Mouse (Mus musculus) adrenal gland, adult 8-10 months (tissue): ENCODE results near the gene Nek6. TPM values are rescaled to one million over a fixed set of nuclear protein-coding genes. Genes with fewer than 3 reads are reported as not detected.

Experiments used
- DNase-seq: peaks from one replicate; pipeline ENCODE4 v3.0.0; 2022
- total RNA-seq, 4 experiments: library from RNA; stranded (reverse); gene quantifications; 2 replicates each; pipeline ENCODE4 v1.2.4; 2022

The Nek6 gene
- total RNA-seq, 4 experiments from 2014 or later = 9.3 to 27.3 (median 18.6) TPM

DNA sequence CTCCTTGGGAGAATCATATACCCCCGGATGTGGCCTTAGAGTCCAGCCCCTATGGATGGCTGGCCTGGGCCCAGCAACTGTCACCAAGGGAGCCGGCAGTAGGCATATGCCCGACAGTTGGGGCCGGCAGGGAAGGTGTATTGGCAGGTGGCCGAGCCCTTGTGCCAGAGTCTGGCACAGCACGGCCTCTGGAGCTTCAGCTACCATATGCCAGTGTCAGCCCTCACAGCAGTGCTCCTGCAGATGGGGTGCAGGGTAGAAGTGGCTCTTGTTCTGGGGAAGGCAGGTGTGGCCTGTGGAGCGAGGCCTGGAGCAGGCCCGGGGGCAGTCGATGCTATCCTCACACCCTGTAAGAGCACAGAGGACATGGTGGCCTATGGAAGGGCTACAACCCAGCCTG is 28.2 kb downstream of the Nek6 start:
- DNase-seq = no peak

GRCm38 (mm10) chr2:38540666-38541065 is 29.2 kb downstream of the Nek6 start:
- no peak for DNase-seq

DNA sequence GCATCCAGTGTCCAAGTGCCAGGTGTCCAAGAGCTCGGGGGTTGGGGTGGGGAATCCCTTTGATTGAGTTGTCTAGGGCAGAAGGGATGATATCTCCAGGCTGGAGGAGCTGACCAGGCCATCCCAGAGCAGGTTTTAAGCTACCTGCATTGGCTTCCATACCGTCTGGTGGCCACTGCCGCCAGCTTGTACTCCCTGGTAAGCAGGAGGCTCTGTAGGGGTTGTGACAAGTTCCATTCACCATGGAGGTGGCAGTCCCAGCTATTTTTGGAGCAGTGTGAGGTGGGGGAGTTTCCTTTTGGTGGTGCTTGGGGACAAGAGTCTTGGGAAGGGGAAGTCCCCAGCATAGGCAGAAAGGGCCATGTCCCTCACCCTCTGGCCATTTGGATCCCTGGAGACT is 29.7 kb downstream of the Nek6 start:
- no peak for DNase-seq

GRCm38 (mm10) chr2:38541570-38541969 is 30.1 kb downstream of the Nek6 start:
- no peak for DNase-seq

DNA sequence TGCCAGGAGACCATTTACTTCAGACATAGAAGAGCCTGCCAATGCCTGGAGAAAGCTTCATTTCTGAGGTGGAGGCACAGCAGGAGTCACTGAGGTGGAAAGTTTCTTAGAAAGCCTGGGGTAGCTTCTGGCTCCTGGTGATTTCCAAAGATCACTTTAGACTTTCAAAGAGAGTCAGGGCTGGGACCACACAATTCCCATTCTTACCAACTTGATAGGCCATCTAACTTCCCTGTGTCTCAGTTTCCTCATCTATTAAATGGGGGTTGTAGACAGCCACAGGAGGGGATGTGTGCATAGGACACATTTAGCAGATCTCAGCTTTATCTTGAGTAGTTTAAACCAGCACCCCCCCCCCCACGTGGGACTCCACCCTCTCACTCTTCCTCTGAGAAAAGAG is 30.9 kb downstream of the Nek6 start:
- no peak for DNase-seq

DNA sequence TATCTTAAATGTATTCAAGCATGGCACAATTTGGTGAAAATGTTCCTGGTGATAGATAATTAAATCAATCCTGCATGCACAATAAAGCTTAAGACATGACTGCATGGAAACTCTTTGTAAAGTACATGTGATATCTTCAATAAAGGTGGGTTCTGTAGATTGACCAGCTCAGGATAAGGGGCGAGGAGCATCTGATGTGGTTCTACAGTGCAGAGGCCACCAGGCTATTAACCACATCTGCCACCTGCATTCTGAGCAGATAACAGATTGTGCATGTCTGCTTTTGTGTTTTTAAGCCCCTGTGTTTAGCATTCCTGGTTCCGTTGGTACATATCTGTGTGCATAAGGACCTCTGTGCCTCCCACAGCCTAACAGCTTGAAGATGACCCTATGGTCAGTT is 31.7 kb downstream of the Nek6 start:
- no peak for DNase-seq

GRCm38 (mm10) chr2:38544341-38544740 is 32.9 kb downstream of the Nek6 start:
- DNase-seq = no peak

DNA sequence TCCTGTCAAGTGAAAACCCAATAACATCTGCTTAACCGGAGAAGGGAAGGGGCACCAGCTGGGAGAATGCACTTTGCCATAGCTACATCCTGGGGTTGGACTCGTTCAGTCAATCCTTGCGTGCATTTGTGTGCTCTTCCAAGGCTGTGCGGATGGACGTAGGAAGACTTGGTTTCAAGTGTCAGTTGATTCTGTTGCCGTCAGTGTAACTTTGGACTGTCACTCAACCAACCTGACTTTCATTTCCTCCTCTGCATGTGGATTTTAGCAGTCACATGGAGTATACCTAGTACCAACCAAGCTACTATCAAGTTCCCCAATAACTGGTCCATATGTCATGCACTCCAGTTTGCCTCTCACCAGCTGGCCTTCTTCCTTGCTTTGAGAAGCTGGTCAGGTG is 33.5 kb downstream of the Nek6 start:
- no peak for DNase-seq

DNA sequence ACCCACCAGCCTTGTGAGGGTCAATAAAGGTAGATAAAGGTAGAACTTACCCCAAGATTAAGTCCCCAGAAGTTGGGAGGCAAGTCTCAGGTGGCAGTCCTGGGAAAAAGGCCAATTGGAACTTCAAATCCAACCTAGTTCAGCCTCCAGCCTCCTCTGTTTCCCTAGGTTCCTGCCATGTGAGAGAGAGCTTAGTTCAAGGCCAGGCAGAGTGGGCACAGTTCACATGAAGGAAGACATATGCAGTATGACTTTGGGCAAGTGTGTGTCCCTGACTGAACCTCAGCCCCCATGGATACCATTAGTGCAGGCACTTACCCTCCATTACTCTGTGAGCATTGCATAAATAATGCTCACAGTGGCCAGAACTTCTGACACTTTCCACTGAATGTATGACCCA is 34.3 kb downstream of the Nek6 start:
- DNase-seq = no peak

GRCm38 (mm10) chr2:38546222-38546621 is 34.8 kb downstream of the Nek6 start:
- DNase-seq = peak; percentile 81

DNA sequence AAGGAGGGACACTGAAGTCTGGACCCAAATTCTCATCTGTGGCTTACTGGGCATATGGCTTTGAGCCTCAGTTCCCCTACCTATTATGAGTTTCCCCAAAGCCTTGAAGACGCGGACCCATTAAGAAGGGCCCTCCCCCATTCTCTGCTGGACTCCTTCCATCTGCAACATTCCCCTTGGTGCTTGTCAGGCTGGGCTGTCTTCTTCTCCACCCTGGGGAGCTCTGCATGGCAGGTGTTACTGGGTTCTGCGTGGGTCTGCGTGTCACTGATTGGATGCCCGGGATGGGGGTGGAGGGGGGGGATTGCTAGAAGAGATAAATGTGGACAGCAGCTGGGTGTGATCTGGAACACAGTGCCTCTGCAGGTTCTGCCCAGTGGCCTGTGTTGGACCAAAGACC is 35.3 kb downstream of the Nek6 start:
- DNase-seq = no peak

GRCm38 (mm10) chr2:38547793-38548517 is 36.5 kb downstream of the Nek6 start:
- no peak for DNase-seq

DNA sequence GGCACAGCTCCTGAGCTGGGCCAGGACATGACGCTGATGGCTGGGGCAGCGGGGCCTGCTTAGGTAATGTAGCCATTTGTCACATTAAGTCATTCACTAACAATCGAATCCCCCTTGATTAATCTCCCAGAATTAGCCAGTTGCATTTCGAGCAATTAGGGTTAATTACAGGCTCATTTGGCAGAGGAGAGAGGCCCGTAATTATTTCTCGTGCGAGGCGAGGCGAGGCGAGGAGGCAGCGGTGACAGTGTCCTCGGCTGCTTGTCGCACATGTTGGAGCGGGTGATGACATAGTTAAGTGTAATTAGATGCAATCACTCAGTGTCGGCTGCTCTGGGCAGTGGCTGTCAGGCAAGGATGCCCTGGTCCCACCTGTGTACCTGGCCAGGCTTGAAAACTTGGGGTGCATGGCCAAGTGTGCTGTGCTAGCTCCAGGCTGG is 40.6 kb downstream of the Nek6 start:
- DNase-seq = no peak

GRCm38 (mm10) chr2:38554226-38554995 is 43.0 kb downstream of the Nek6 start:
- DNase-seq = no peak

DNA sequence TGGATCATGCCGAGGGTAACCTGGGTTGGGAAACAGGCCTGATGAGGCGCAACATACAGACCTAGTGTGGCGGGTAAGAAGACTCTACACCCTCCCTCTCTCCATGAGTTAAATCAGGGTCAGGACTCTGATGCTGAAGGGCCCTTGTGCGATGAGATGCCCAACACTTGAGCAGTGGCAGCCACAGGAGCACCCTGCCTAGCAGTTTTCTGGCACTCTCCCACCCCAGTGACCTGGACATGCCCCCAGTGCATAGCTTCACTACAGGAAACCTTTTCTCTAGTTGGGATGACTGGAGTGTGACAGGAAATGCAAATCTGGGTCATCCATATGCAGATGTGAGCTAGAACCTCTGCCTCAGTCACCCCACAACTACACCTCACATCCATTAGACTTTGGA is 44.2 kb downstream of the Nek6 start:
- DNase-seq = no peak

GRCm38 (mm10) chr2:38556721-38557120 is 45.3 kb downstream of the Nek6 start:
- DNase-seq = no peak

DNA sequence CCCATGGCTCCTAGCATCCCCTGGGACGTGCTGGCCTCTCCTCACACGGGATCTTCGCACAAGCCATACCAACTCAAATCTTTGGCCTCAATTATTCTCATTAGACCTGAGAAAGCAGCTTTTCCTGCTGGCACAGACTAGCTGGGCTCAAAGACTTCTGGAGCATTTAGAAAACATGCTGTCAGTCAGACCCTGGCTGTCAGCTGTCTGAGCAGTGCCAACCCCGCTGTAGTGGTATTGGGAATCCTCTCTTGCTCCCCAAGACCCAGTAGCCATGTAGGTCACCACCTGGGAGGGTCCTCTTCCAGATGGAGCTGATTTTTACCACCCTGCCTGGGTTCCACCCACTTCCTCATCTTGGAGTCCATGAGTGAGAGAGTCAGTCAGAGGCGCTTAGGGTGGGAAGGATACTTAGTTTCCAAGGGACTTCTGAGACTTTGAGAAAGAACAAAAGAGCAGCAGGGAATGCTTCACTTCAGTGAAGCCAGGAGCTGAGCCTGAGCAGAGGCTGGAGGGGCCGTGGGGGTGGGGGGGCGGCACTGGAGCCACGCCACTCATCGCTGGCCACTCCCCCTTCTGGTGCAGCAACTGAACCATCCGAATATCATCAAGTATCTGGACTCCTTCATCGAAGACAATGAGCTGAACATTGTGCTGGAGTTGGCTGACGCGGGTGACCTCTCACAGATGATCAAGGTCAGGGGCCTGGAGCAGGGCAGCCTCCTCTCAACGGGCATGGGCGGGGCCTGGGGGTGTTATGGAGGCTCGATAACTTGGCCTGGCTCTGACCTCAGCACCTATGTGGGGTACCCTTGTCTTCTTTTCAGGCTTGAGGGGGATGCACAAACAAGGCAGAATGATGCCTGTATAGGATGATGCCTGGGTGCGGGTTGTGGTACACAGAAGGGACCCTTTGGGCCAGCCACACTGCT is 49.1 kb downstream of the Nek6 start:
- no peak for DNase-seq

GRCm38 (mm10) chr2:38562596-38562995 is 51.2 kb downstream of the Nek6 start:
- DNase-seq = no peak

DNA sequence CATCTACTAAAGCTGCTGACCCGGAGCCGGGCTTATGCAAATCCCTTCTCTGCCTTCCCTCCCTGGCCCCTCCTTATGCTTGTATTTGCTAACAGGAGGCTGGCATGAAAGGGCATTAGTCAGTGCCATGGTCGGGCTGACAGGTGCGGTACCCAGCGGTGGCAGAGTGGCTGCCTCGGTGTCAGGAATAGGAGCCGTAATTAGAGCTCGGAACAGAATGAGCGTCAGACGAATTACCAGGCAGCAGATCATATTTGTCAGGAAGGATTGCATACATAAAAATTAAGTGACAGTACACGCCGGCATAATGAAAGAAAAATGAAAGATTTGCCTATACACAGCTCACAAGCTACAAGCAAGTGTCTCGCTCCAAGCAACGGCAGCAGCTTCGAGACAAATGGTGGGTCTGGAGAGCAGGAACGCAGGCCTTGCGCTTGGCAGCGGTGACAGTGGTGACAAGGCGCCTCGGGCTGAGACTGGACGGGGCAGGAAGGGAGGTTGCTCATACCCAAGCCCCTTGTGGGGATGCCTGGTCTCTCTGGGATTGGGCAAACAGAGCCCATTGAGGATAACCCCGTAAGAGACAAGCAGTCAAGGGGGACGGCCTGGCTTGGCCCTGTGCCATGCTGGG is 60.6 kb downstream of the Nek6 start:
- DNase-seq = no peak

DNA sequence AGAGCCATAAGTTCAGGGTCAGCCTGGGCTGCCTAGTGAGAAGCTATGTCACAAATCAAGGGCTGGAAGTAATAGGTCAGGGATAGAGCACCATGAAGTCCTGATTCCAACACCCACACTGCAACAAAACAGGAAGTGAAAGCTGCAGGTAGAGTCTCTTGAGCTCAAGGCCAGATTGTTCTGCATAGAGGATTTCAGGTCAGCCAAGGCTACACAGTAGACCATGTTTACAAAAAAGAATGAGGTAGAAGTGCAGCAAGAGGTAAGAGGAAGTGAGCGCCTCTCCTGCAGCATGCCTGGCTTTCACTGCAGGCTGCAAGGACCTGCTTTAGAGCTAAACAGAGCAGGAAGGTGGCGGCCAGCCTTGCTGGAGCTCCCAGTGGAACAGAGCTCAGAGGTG is 63.3 kb downstream of the Nek6 start:
- no peak for DNase-seq

DNA sequence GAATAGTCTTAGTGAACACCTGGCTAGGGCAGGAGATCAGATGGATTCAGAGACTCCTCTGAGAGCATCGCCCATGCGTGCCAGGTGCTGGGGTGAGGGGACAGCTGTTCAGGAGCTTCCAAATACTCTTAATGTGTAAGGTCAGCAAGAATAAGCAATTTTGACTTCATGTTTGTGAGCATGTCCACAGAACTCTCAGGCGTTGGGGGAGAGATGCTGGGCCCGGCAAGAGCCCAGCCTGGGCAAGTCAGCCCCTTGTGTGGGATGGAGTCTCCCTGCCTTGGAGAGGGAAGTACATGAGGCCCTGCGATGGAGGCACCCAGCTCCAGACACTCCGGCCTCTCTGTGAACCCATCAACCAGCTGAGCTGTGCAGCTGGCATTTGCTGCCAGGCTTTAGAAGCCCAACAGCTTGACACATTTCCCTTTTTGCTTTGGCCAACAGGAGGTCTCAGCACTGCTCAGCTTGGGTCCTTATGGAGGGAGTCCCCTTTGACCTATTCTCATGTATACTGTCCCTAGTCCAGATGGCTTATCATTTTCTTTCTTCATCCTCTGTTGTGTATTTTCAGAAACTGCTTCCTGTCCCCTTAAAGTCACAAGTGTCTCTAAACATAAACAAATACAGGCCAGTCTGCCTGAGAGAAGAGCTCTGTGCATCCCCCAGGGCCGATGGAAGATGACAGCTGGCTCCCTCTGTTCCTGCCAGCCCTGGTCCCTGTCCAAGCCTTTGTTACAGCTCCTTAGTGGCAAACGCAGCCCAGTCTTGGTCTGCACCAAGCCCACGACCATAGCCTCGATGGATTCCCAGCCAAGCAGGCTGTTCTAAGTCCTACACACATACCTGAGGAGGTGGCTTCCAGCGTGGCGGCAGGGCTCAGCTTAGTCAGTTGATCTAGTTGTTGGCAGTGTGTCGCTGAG is 67.4 kb downstream of the Nek6 start:
- DNase-seq = no peak
